9 mouse cellular contexts compared by ENCODE assay signal in genomic region chr3:127161998-127162712, GRCm38 (mm10).
DNase-seq lines count a peak whose midpoint lies in the region; ATAC-seq and TF ChIP-seq lines count a peak whose summit lies in the region.
"Had no signal": no experiment of that assay in that cellular context is flagged by ENCODE, and none has a peak within 500 bp of the region (broad histone marks: within the 10 kb centered on the region; RNA-seq: fewer than 3 reads in every experiment).

No protein-coding gene starts in this region.

- H3K4me2 ChIP-seq in forebrain, embryonic 15.5 days (replicated peaks): peak overlapping the region; percentile 100

- H3K4me3 ChIP-seq in forebrain, embryonic 15.5 days: peak overlapping the region; percentile 59
- peak overlapping the region; percentile 85 for H3K4me3 ChIP-seq in layer of hippocampus, adult 2 months

- peaks cover 21% of the 10 kb centered on the region for H3K4me1 ChIP-seq in forebrain, embryonic 15.5 days

- no peaks in the 10 kb centered on the region for H3K27me3 ChIP-seq in forebrain, embryonic 15.5 days

- H3K36me3 ChIP-seq in forebrain, embryonic 15.5 days: no peaks in the 10 kb centered on the region

- ATAC-seq in cerebellum, adult (ENCODE audit: insufficient number of reproducible peaks, low FRiP score, low TSS enrichment): peak; percentile 82
- ATAC-seq in forebrain, embryonic 15.5 days (replicated peaks): peak; percentile 90
- ATAC-seq in activated CD4-positive, CD25-positive, alpha-beta regulatory T cell, adult 4 months: no peak

- under 1% methylated on average over 41 of the region's 41 CpGs for WGBS in forebrain, embryonic 15.5 days

- intact Hi-C loops in heart, postnatal 14 days (cut with DNase I): no loop called here

- peak overlapping the region; percentile 63 for H3K9ac ChIP-seq in forebrain, embryonic 15.5 days (replicated peaks)

- DNase-seq in 3T3-L1 (ENCODE audit: low read depth, low spot score): peak; percentile 58
- DNase-seq in heart, postnatal 14 days: peak; percentile 46 to 48
- peak; percentile 71 to 73 for DNase-seq in layer of hippocampus, adult 2 months (ENCODE audit: low spot score in 2 of 2)
- DNase-seq in lung, adult 18-20 months: peak; percentile 7 to 24
- peak; percentile 42 for DNase-seq in ovary, adult 18-20 months (ENCODE audit: low spot score)

- H3K9me3 ChIP-seq in forebrain, embryonic 15.5 days: no peaks in the 10 kb centered on the region
- H3K9me3 ChIP-seq: G1E had no signal

- no peak for TF ChIP-seq CTCF in layer of hippocampus, adult 2 months (conservative IDR thresholded peaks at IDR 0.05)

- peak overlapping the region; percentile 44; the same call in 1 of the 2 replicates for H3K27ac ChIP-seq in forebrain, embryonic 15.5 days (replicated peaks)
- peak overlapping the region; percentile 96 for H3K27ac ChIP-seq in layer of hippocampus, adult 2 months

Comparison
In these comparisons a context has a peak if more than half of its experiments do, and no peak if none do; other contexts are left out.
1. DNase-seq: peak in every context shown above with its lines; median percentile 72 in layer of hippocampus, adult 2 months; 58 in 3T3-L1; 47 in heart, postnatal 14 days; 42 in ovary, adult 18-20 months; 16 in lung, adult 18-20 months.